Mouse (Mus musculus) layer of hippocampus, adult 18-20 months (tissue): ENCODE data around the gene Rabl2. TPM values are rescaled to one million over a fixed set of nuclear protein-coding genes. Genes with fewer than 3 reads are reported as not detected.

Experiments
- DNase-seq, 2 experiments: peaks; one replicate each; pipeline ENCODE4 v3.0.0; 2022; ENCODE audit warnings: low spot score in 2 of 2
- long read RNA-seq: library from polyadenylated mRNA; stranded (forward); transcript quantifications from one replicate; pipeline ENCODE4 v2.0.0, GENCODE M21; 2021
- total RNA-seq, 2 experiments: library from RNA; stranded (reverse); gene quantifications; 2 replicates each; pipeline ENCODE4 v1.2.3; 2021

The Rabl2 gene
- total RNA-seq, result 10 to 100 TPM; 25.9 to 28.6 TPM
- long read RNA-seq, transcript Rabl2-201 (9 exons, 1,640 nt), result major isoform, 7 of 16 reads
- long read RNA-seq, partial matches to known transcripts, result 2 of 16 reads
- long read RNA-seq, other reads (novel, unspliced or antisense), result 7 of 16 reads

DNA sequence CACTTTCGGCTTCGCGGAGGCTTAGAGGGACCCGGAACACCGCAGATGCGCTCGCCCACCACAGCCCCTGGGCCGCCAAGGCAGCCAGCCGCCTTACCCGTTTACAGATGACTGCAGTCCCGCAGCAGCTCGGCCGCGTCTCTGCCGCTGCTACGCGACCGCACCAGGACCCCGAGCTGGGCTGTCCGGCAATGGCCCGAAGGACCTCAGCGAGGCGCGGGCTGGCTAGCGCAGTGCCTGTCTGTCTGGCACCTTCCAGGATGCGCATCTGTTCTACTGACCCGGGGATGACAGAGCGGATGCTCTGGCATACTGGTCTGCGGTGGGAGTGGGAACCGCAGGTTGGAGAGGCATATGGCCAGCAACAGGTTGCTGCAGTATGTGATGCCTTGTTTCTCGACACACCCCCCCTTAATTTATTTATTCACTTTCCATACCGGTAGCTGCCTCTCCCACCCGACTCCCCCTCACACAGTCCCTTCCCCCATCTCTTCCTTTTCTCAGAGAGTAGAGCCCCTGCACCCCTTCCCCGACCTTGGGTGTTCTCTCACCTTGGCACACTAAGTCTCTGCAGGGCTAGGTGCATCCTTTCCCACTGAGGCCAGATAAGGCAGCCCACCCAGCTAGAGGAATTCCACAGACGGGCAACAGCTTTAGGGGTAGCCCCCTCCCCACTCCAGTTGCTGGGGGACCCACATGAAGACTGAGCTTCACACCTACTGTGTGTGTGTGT, at the start of gene Rabl2:
Rabl2 (minus strand) TSS at position 201 of the 733 bp plus-strand sequence.
- DNase-seq, result peak; percentile 67 to 85

DNA sequence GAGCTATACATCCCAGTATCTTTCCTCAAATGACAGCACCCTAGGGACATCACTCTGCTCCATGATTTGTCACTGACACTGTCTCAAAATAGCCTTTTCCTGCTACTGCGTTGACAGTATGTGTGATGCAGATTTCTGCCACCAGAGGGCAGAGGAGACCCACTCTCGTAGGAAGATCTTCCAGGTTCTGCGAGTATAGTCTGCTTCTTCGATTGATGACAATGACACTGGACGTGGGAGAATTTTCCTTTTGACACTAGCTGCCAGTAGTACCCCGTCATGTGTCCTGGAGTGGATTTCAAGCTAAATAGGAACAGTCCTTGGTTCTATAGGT, 31.9 kb upstream of the Rabl2 start:
- peak; percentile 58 to 89 for DNase-seq

DNA sequence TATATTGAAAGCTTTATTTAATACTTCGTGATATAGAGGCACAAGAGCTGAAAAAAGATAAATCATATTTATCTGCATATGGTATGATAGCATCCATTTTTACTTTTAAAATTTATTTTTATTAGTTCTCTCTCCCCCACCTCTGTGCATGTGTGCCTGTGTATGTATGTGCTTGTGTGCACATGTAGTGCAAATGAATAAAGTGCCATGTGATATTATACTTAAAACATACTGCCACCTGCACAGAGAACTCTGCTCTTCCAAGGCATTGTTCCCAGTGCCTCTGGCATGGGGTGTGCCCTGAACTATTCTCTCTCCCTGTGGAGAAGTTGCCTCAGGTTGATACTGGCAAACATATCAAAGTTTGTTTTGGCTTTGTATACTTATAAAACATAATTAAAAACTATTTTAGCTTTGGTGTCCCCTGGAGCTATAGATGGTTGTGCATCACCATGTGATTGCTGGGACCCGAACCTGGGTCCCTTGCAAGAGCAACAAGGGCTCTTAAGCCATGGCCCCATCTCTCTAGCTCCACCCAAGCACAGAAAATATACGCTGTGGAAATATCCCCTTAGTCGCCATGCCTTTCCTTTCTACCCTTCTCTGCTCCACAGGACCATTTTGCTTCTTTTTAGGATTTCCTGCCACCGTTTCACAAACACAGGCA, 31.4 kb upstream of the Rabl2 start:
- no peak for DNase-seq

DNA sequence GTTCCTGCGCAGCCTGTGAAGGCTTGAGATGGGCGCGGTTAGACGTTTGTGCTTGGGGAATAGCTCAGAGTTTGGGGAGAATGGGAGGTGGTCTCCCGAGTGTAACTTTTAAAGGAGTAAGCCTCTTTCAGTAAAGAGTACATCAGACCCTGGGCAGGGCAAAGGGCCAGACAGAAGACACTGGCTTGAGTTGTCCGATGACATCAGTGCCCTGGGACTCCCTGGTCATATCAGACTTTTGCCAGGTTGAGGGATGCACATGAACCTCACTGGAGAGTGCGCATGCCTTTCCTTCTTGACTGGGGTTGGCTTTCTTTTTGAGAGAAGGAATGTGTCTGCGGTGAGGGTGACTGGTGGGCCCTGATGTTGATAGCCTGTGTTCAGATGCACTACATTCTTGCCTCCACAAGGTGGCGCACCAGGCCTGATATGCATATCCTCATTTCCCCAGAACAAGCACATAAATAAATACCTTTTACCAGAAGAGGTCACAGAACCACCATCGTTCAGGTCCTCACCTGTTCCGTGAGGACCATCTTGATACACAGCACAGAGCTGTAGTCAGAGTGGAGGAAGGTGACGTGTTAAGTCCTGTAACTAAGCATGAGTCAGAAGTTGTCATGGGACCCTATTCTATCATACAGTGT, 30.7 kb upstream of the Rabl2 start:
- DNase-seq, result peak; percentile 24 to 64

DNA sequence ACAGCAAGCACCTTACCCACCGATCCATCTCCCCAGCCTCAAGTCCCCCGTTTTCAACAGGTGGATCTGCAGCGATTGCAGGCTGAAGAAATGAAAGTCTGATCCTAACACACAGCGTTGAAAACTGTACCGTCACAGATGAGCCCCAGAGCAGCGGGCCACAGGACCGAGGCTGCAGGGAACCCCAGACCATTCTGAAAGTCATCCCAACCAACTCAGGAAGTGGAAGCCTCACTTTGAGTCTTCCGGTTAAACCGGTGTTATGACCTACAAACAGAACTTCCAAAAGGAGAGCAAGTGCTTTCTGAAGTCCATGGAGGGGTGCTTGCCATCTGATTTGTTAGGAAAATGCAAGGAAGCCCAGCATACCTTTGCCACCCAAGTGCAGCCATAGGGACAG, 16.2 kb upstream of the Rabl2 start:
- DNase-seq, result no peak

DNA sequence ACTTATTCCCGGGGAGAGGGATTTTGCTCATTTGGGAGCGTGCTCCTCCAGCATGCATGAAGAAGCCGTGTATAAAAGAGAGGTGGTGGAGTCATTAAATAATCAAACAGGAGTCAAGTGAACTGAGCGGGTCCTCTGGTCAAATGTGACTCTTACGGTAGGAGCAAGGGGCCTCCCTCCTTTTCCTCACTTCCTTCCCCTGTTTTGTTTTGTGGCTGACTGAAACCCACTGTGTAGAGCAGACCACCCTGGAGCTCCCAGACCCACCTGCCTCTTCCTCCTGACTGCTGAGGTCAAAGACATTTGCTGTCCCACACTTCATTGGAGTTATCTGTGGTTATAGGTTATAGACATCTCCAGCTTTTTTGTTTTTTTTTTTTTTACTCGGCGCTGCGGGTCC, 15.8 kb upstream of the Rabl2 start:
- no peak for DNase-seq

DNA sequence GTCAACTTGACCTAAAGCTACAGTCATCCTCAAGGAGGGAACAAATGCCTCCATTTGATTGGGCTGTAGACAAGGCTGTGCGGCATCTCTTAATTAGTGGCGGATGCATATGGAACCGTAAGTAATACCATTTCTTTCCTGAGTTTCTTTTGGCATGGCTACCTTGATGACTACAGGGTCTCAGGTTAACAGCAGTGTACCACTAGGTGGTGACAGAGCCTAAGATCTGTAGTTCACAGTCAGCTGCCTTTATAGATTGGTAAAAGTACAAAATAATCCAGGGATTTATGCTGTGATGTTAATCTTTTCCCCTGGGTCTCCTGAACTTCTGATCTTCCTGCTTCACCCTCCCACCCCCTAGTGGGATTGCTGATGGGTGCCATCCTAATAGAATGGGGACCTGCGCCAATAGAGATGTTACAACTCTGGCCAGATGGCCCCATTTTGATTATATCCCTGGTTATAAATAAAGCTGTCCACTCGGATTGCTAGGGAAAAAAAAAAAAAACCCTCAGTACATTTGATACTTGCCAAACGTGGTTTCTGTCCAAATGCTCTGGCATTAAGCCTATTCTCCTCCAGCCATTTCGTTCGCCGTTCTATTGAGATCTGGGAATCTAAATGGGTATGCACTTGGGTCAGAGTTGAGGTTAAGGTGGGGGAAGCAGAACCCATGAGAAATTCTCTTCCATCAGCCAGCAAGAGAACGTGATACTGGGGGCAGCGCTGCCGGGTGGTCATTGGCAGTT, 14.3 kb upstream of the Rabl2 start:
- DNase-seq, result no peak

DNA sequence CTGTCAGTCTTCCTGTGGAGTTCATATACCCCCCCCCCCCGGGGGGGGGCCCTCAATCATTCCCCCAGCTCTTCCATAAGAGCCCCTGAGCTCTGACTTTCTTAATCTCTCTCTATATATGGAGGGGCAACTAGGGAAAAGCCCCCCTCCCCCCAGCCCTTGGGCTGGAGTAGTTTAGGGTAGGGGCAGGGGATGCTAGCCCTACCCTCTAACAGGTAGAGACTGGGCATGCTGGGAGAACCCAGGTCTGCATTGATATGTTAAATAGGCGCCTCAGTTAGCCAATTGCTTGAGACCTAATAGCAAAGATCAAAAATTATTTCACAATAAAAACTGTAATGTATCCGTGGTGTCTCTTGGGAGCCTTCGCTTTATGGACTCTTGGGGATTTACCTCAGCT, 825 bp upstream of the Rabl2 start:
- DNase-seq, result no peak

DNA sequence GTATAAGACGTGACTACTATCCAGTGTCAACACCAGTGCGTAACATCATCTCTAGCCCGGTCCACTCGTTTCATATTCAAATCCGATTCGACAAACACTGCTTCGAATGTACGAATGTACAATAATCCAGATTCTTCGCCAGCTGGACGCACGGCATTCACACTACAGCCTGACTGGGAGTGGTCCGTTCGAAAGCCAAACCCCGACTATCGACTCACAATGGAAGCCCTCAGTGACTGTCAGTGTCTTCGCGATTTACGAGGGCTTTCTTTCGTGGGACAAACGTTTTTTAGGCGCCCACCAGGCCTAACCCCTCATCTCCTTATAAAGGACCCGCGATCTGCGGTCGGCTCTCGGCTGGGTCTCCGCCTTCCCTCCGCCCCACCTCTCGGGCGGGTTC, 406 bp downstream of the Rabl2 start:
- peak in 1 of 2 experiments; percentile 25 for DNase-seq

DNA sequence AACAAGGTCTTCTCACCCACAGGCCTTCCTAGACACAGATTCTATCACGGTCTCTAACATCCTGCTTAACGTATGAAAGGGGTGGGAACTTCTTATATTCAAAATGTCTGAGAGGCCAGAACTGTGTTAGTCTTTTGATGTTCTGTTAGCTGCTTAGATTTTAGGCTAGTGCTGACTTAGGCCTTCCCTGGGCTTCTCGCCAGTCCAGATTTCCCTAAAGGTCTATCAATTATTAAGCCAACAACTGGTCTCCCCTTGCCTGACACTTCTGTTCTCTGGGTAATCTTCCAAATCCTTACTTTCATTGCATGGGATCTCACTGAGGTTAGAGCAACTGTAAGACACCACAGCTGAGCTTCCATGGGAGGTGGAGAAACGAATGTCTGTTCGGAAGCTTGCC, 2.6 kb downstream of the Rabl2 start:
- no peak for DNase-seq

DNA sequence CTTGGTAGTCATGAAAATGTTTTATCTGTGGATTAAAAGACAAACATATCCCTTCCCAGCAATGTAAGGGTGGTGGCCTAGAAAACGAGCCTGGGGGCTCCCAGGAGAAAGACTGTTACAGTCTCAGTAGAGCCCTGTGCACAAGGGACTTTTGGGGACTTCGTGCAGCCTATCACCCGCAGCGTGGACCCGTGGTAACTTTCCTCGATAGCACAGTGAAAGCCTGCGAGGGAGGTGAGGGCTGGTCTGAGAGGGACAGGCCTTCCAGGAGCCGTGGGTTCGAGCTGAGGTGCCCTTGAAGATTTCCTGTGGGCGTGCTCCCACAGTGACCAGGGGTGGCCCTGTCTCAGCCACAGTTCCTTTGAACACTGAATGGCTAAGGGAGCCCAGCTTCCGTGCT, 6.1 kb downstream of the Rabl2 start:
- no peak for DNase-seq

DNA sequence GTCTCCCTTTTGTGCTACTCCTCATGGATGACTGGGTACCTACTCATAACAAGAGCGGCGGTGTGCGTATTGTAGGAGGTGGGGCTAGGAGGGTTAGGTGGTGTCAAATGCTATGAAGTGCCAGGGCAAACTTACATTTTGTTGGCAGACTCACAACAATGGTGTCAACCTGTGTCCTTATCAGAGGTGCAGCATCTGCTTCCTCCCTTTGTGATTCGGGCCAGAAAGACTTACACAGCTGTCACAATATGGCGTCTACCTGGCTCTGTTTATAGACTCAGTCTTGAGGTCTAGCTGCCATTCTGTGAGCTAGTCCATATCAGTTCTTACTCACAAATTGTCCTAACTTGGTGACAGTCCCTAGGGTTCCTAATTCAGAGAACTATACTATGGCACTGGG, 6.6 kb downstream of the Rabl2 start:
- no peak for DNase-seq

DNA sequence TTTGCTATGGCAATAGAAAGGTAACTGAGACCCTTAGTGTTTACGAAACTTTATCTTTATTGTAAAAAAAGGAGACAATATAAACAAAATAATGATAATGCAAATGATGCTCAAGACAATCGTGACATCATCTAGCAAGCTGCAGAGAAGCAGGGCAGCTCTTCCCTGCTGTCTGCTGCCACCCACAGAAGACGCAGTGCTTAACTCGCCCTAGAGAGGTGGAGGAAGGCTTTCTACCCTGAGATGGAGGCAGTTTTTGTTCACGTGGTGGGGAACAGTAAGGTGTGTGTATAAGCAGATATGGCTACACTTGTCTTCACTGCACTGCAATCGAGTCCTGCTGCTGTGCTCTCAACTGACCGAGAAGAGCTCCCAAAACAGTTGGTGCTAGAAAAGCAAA, 9.2 kb downstream of the Rabl2 start:
- DNase-seq, result no peak

DNA sequence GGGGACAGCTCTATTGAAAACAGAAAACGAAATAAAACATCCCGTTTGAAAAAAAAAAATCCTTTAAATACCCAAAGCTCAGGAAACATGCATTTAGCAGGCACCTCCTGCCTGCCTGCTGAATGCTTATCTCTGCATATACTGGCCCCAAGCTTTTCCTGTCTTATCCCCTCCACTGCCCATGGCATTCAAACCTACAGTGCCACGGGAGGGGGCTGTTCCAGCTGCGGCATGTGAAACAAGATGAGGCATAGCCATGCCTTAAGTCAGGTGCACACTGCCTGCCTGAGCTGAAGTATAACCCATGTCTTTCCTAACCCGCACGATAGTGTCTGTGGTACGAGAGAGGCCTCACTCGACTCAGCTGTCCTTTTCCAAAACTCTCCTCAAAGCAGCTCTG, 19.6 kb downstream of the Rabl2 start:
- no peak for DNase-seq

DNA sequence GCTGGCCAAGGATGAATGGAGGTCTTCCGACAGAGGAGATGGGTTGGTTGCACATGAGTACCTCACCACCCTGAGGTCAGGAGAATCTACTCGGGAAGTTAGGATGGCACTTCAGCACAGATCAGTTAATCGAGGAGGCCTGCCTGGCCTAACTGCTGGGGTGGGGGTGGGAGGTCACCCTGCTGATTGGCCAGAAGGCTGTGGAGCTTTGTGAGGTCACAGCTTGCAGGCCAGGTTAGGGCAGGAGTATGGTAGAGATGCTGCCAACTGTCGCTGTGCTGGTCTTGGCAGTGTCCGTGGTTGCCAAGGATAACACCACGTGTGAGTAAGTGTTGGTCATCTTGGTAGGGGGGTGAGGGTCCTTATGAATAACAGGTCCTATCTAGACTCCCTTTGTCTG, 23.6 kb downstream of the Rabl2 start, which contains the start of gene Acr:
Acr (plus strand) TSS at position 213 of the 400 bp plus-strand sequence.
- no peak for DNase-seq

DNA sequence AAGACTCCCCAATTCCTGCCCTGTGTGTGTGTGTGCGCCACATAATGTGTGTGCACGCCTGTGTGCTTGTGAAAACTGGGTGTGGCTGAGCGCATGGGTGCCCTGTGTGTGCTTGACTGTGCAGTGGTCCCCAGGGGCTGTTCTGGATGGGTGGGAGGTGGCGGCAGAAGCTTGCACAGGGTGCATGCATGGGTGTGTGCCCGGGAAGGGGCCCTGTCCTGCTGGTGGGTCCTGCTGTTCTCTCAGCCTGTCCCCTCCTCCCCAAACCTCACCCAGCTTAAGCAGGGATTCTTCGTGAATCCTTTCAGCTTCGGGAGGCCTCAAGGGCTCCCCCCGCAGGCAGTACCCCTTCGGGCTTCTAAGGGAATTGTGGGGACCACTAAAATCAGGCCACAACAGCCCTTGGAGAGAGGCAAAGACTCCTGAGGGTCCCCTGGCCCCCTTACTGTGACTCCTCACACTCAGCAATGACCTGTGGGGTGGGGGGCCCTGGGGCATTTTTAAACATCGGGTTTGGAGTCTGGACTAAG, 32.5 kb downstream of the Rabl2 start:
- no peak for DNase-seq

DNA sequence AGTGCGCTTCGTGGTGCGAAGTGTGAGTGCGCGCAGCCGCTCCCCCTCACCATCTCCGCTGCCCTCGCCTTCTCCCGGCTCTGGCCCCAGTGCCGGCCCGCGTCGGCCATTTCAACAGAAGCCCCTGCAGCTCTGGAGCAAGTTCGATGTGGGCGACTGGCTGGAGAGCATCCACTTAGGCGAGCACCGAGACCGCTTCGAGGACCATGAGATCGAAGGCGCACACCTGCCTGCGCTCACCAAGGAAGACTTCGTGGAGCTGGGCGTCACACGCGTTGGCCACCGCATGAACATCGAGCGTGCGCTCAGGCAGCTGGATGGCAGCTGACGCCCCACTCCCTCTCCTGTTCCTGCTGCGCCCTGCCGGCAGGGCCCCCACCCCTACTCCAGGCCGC, 33.7 kb downstream of the Rabl2 start:
- no peak for DNase-seq

DNA sequence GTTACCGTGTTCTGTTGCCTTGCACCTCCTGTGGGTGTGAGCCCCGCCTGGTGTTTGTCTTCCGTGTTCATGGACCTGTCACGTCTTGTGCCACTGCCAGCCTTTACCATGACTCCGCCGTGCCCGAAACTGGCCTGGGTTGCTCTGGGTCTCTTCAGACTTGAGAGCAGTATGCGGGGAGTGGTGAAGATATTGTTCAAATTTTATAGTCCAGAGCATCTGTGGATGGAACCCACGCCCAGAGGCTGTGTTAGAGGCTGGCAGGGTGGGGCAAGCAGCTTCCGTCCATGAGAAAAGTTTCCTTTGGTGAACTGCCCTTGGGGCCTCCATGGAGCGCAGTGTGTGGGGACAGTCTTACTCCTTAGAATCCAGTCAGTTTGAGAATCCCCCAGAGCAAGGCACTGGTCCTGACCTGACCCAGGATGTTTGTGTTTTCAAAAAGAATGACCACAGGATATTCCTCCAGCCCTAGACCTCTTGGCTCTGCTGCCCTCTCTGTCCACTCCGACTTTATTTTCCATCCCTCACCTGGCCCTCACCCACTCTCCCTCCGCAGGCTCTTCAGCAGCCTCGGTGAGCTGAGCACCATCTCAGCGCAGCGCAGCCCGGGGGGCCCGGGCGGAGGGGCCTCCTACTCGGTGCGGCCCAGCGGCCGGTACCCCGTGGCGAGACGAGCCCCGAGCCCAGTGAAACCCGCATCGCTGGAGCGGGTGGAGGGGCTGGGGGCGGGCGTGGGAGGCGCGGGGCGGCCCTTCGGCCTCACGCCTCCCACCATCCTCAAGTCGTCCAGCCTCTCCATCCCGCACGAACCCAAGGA, 34.3 kb downstream of the Rabl2 start:
- DNase-seq, result no peak

DNA sequence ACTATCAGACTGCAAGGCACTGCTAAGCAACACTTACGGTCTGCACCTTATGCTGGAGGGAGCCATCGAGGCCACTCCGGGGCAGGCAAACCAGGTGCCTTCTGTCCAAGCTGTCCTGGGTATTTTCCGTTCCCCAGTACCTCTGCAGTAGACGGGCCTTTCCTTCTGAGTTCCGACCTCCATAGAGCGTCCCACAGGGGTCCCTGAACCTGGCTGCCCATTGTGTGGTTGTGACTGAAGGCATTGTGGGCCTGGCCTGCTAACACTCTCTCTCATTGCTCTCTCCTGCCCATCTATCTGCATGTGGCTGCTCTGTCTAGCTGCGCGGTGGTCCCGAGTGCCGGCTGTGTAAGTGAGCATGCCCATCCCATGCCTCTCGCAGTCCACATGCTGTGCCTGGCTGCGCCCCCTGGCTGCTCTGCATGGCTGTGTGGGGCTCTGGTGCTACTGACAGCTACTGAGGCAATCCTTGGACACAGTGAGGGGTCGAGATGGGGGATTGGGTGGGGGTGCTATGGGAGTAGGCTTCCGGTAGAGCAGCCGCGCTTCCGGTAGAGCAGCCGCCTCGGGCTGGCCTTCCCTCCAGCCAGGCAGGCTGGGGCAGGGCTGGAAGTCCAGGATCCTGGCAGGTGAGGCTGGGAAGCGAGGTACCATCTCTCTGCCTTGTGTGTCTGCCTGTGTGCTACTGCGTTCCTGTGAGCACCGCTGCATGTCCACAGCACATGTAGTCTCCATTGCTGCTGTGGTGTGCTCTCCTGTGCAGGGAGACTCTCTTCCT, 35.1 kb downstream of the Rabl2 start:
- no peak for DNase-seq

DNA sequence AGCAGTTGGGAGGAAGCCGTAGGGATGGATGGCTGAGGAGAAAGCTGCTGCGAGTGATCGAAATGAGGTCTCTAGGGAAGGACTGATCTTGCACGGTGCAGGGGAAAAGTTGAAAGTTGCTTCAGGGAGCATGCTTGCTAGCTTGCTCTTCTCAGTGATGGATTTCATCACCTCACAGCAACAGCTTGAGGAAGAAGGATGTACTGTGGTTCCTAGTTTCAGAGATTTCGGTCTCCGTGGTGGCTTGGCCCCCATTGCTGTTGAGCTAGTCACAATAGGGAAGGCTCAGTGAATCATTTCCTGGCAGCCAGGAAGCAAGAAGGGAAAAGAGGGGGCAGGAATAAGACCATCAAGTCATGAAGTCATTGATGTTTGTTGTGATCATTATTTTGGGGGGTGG, 36.1 kb downstream of the Rabl2 start:
- no peak for DNase-seq
